Mouse (Mus musculus): ENCODE measurements at regions not wholly inside any gene's neighbourhood (a gene's known extent, or its start where the extent isn't known, plus 50 kb on each side); places are given as distances from the start of the nearest gene placed in this dataset.
"Not testable (repeated sequence)": the region's sequence is repeated elsewhere in the genome, so short reads cannot be mapped to it uniquely, and the experiment has no call there.

DNA sequence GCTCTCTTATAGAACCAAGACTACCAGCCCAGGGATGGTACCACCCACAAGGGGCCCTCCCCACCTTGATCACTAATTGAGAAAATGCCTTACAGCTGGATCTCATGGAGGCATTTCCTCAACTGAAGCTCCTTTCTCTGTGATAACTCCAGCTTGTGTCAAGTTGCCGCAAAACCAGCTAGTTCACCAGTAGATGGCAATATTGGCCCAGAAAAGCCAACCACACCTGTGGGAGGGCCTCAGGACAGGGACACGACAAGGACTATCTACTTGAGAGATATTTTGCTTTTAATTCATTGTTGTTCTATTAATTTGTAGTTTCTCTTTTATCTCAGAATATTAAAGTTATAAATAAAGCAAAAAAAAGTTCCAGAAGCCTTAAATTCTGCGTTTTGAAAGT lies 65.4 kb upstream of the Slc2a12 start:
- not testable (repeated sequence) for TF ChIP-seq POLR2A (IDR thresholded peaks at IDR 0.05; ENCODE audit: low read depth, low read length)
- peak; percentile 46; the same call in 1 of the 2 replicates for TF ChIP-seq CTCF (IDR thresholded peaks at IDR 0.05; ENCODE audit: borderline replicate concordance, insufficient read depth, low read length)
